In the genomic region with DNA sequence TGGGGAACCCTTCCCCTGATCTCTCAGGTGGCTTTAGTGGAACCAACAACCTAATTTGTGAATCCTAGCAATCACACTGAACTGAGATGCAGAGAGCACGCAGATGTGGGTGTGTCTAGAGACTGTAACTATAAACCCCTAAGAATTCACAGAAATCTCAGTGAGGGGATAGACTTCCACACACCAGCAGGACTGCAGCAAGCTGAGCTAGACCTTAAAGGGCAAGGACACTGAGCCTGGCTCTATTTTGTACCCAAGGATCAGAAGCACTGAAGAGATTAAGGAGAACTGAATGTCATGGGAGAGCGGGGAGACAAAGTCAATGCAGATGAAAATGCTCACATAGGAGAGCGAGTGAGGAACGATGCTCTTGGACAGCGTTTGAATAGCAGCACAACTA, we compare ENCODE assay signal across 16 mouse cellular contexts.
"Had no signal": no experiment of that assay in that cellular context is flagged by ENCODE, and none has a peak within 500 bp of the region (broad histone marks: within the 10 kb centered on the region; RNA-seq: fewer than 3 reads in every experiment).

No protein-coding gene starts in this region.

- DNase-seq: retina, postnatal 1 day; right cerebral cortex, adult 18-20 months; right cerebral cortex, postnatal 14 days; right cerebral cortex, postnatal 25 days; right cerebral cortex, postnatal 4 days; spleen, adult 18-20 months; thymus, adult 18-20 months; thymus, adult 2 months; thymus, postnatal 14 days; thymus, postnatal 25 days; thymus, postnatal 36 days; thymus, postnatal 4 days had no signal

- H3K27ac ChIP-seq: neural tube, embryonic 13.5 days; neural tube, embryonic 15.5 days; stomach, embryonic 15.5 days; stomach, postnatal 0 days had no signal

- H3K4me3 ChIP-seq: neural tube, embryonic 13.5 days; neural tube, embryonic 15.5 days; stomach, embryonic 15.5 days had no signal

- H3K27me3 ChIP-seq: neural tube, embryonic 13.5 days; neural tube, embryonic 15.5 days; stomach, embryonic 15.5 days had no signal

- H3K36me3 ChIP-seq: neural tube, embryonic 13.5 days; neural tube, embryonic 15.5 days; stomach, embryonic 15.5 days had no signal

- H3K4me1 ChIP-seq: stomach, embryonic 15.5 days had no signal

- H3K9me3 ChIP-seq: neural tube, embryonic 13.5 days; neural tube, embryonic 15.5 days; stomach, embryonic 15.5 days had no signal
